Mouse (Mus musculus): ENCODE data around the gene Srsf1.
A peak's percentile ranks its signal among the peaks of the same experiment; 100 is the strongest.

DNA sequence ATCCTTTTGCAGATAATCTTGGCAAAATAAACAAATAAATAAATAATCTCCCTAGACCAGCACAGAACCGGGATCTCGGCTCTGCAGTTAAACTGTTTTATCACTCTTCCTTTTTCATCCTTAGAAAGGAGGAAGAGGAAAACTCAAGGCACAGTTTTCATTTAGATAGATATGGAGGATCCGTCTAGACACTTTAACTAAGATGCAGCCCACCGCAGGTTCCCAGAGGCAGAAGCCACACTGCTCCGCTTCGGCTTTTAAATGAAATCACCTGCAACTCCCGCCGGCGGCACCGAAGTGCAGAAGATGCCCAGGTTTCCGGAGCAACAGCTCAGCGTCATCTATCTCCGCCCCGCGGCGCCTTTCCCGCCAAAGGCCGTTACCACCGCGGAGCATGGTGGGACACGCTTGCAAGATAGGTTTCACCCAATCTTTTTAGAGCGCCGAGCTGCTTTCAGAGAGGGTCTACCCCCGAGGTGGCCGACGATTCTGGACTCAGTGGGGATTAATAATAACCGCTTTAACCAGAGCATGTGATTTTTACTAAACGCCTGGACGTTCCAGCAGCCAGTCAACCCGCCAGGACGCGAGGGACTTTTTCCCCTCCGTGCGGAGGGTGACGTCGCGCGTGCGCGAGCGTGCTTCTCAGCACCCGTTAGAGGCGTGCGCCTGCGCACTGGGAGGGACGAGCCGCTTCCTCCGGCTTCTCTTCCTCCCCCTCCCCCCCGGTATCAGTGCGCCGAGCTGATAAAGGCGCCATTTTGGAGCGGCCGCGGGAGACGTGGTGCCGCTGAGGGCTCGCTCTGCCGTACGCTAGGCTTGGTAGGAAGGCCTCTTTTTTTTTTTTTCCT is at the start of gene Srsf1:
- peak; percentile 97 for TF ChIP-seq POLR2A (IDR thresholded peaks at IDR 0.05; ENCODE audit: borderline replicate concordance, extremely low read depth, low read depth, low read length)
- TF ChIP-seq CTCF (IDR thresholded peaks at IDR 0.05; ENCODE audit: insufficient read depth, low read length), result no peak
